Mouse (Mus musculus): ENCODE measurements around the gene Bicra. TPM values are rescaled to one million over a fixed set of nuclear protein-coding genes. Genes with fewer than 3 reads are reported as not detected.

Gene Bicra
- polyA plus RNA-seq, 1 experiment from 2014 or later: 1.6 TPM

Other genes with a start within 250 kb of the Bicra start
- gene Obox6, start 208.2 kb downstream of the Bicra start, polyA plus RNA-seq (2015; fragmentation: Nextera tagmentation; extraction: Ambion mirVana): not detected in 2 replicates
- not detected in 2 replicates for gene Crx, start 168.0 kb downstream of the Bicra start, polyA plus RNA-seq (2015; fragmentation: Nextera tagmentation; extraction: Ambion mirVana)
- not detected in 2 replicates for gene Crxos, start 165.3 kb downstream of the Bicra start, polyA plus RNA-seq (2015; fragmentation: Nextera tagmentation; extraction: Ambion mirVana)
- 246 and 279 TPM in 2 replicates for gene Selenow, start 125.5 kb downstream of the Bicra start, polyA plus RNA-seq (2015; fragmentation: Nextera tagmentation; extraction: Ambion mirVana)
- gene Nop53, start 101.8 kb downstream of the Bicra start, polyA plus RNA-seq (2015; fragmentation: Nextera tagmentation; extraction: Ambion mirVana): 76.1 and 81.2 TPM in 2 replicates
- gene Ehd2, start 80.4 kb downstream of the Bicra start, polyA plus RNA-seq (2015; fragmentation: Nextera tagmentation; extraction: Ambion mirVana): 4.1 and 4.6 TPM in 2 replicates
- not detected in 2 replicates for gene Zfp541, start 13.9 kb upstream of the Bicra start, polyA plus RNA-seq (2015; fragmentation: Nextera tagmentation; extraction: Ambion mirVana)
- 159 and 169 TPM in 2 replicates for gene Napa, start 50.5 kb upstream of the Bicra start, polyA plus RNA-seq (2015; fragmentation: Nextera tagmentation; extraction: Ambion mirVana)
- gene Kptn, start 72.0 kb upstream of the Bicra start, polyA plus RNA-seq (2015; fragmentation: Nextera tagmentation; extraction: Ambion mirVana): 8.6 and 9.6 TPM in 2 replicates
- not detected in 2 replicates for gene Slc8a2, start 81.9 kb upstream of the Bicra start, polyA plus RNA-seq (2015; fragmentation: Nextera tagmentation; extraction: Ambion mirVana)
- 1.3 and 1.7 TPM in 2 replicates for gene Meis3, start 127.2 kb upstream of the Bicra start, polyA plus RNA-seq (2015; fragmentation: Nextera tagmentation; extraction: Ambion mirVana)
- gene Dhx34, start 174.1 kb upstream of the Bicra start, polyA plus RNA-seq (2015; fragmentation: Nextera tagmentation; extraction: Ambion mirVana): 5.6 and 6.1 TPM in 2 replicates
- gene C5ar2, start 196.2 kb upstream of the Bicra start, polyA plus RNA-seq (2015; fragmentation: Nextera tagmentation; extraction: Ambion mirVana): 0.89 and 1.0 TPM in 2 replicates
- gene C5ar1, start 211.6 kb upstream of the Bicra start, polyA plus RNA-seq (2015; fragmentation: Nextera tagmentation; extraction: Ambion mirVana): 3.5 and 3.6 TPM in 2 replicates
- 4.4 and 5.4 TPM in 2 replicates for gene Inafm1, start 225.7 kb upstream of the Bicra start, polyA plus RNA-seq (2015; fragmentation: Nextera tagmentation; extraction: Ambion mirVana)
- 10.3 and 12.3 TPM in 2 replicates for gene Ccdc9, start 238.9 kb upstream of the Bicra start, polyA plus RNA-seq (2015; fragmentation: Nextera tagmentation; extraction: Ambion mirVana)